Mouse (Mus musculus) forebrain, embryonic 14.5 days (tissue): ENCODE data around the gene Trim80. TPM values are rescaled to one million over a fixed set of nuclear protein-coding genes. Genes with fewer than 3 reads are reported as not detected.

ENCODE experiments used
- ATAC-seq: fragments of 200-750 bp; cut with Nextera tagmentation; 2 replicates; pipeline ENCODE4 v1.8.0; 2017; ENCODE audit warnings: mild to moderate bottlenecking, moderate library complexity
- DNase-seq: peaks from one replicate; pipeline ENCODE4 v3.0.0-alpha.2; 2015; ENCODE audit warnings: low spot score
- H3K27ac ChIP-seq: fragments of 300-500 bp; sonication (generic); 2 replicates; pipeline ENCODE4 v1.5.1; 2014; ENCODE audit warnings: low read depth, mild to moderate bottlenecking, control low read depth, low read length, moderate library complexity
- H3K27me3 ChIP-seq: fragments of 300-500 bp; sonication (generic); replicated peaks from 2 replicates; pipeline ENCODE4 v1.6.1; 2014; ENCODE audit warnings: low read length, control low read depth, mixed read lengths; ENCODE audit not compliant: control insufficient read depth, insufficient read depth
- H3K36me3 ChIP-seq: fragments of 300-500 bp; sonication (generic); 2 replicates; pipeline ENCODE4 v1.6.1; 2014; ENCODE audit warnings: low read length, control low read depth; ENCODE audit not compliant: control insufficient read depth, insufficient read depth
- H3K4me1 ChIP-seq: fragments of 300-500 bp; sonication (generic); 2 replicates; pipeline ENCODE4 v1.6.1; 2014; ENCODE audit warnings: antibody characterized with exemption, low read length, control low read depth; ENCODE audit not compliant: control insufficient read depth, insufficient read depth
- H3K4me2 ChIP-seq: fragments of 300-500 bp; sonication (generic); 2 replicates; pipeline ENCODE4 v1.6.1; 2014; ENCODE audit warnings: mild to moderate bottlenecking, control low read depth, low read length
- H3K4me3 ChIP-seq: fragments of 300-500 bp; sonication (generic); 2 replicates; pipeline ENCODE4 v1.5.1; 2014; ENCODE audit warnings: low read depth, low read length, control low read depth
- H3K9ac ChIP-seq: fragments of 300-500 bp; sonication (generic); 2 replicates; pipeline ENCODE4 v1.6.1; 2014; ENCODE audit warnings: mild to moderate bottlenecking, low read length, control low read depth, moderate library complexity
- H3K9me3 ChIP-seq: fragments of 300-500 bp; sonication (generic); replicated peaks from 2 replicates; pipeline ENCODE4 v1.6.1; 2016; ENCODE audit warnings: low read length, control low read depth, mixed read lengths; ENCODE audit not compliant: control insufficient read depth
- WGBS: fragments of 180-500 bp; shearing (Covaris S2); extraction: QIAGEN DNeasy Blood & Tissue Kit; methylation state at CpG from one replicate; pipeline ENCODE4 v1.1.7; 2014; 5-methylcytosine and 5-hydroxymethylcytosine counted together
- polyA plus RNA-seq: library from polyadenylated mRNA; unstranded; fragments of >200 nt; fragmentation: Nextera tagmentation; extraction: Ambion mirVana; gene quantifications from 2 replicates; pipeline ENCODE4 v1.2.1, GENCODE M21; 2014

The Trim80 gene
- polyA plus RNA-seq, 1 experiment from 2014 or later: not detected

DNA sequence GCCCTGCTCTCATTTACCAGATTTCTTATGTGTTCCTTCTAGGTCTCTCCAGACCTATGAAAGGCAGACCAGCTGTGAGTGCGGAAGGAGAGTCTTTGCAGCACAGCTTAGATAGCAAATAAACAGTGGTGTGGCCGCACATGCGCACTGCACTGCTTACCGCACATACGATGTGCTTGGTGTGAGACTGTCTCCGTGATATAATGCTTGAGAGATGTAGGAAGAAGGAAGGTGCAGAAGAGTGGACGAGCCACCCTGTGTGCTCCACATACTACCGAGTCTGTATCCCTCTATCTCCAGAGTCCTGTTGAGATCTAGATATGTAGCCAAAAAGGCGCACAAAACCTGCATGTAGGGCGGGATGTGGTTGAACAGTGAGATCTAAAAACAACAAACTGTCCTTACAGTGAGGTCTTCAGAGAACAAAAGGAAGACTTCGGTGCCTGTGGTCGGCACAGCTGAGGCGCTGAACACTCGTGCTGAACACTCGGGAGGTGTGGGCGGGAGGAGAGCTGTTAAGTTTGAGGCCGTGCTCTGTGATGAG lies 33.4 kb upstream of the Trim80 start:
- no peak for ATAC-seq

GRCm38 (mm10) chr11:115408266-115408920 lies 32.0 kb upstream of the Trim80 start:
- Histone ChIP-seq H3K9me3 (no peaks in the 10 kb centered on the region), H3K4me1 (peaks cover 38% of the 10 kb centered on the region), H3K4me3 (no peak overlapping the region), H3K36me3 (peaks cover 44% of the 10 kb centered on the region), H3K9ac (0 out of 2 replicates have a peak overlapping the region, but pooled peaks have one; percentile 47), H3K4me2 (no peak overlapping the region), H3K27me3 (no peaks in the 10 kb centered on the region), H3K27ac (peak overlapping the region; percentile 74)
- no peak for DNase-seq
- no peak for ATAC-seq
- 64% methylated on average over 6 of the region's 6 CpGs for WGBS

More for the DNA sequence above, 33.4 kb upstream of the Trim80 start:
- no peak overlapping the region for H3K4me3 ChIP-seq
- peaks cover 44% of the 10 kb centered on the region for H3K36me3 ChIP-seq
- H3K9ac ChIP-seq: no peak overlapping the region
- H3K4me2 ChIP-seq: no peak overlapping the region
- H3K4me1 ChIP-seq: peaks cover 42% of the 10 kb centered on the region
- 94% methylated on average over 17 of the region's 17 CpGs for WGBS
- no peak for DNase-seq
- no peak overlapping the region for H3K27ac ChIP-seq
- H3K9me3 ChIP-seq: no peaks in the 10 kb centered on the region
- no peaks in the 10 kb centered on the region for H3K27me3 ChIP-seq

DNA sequence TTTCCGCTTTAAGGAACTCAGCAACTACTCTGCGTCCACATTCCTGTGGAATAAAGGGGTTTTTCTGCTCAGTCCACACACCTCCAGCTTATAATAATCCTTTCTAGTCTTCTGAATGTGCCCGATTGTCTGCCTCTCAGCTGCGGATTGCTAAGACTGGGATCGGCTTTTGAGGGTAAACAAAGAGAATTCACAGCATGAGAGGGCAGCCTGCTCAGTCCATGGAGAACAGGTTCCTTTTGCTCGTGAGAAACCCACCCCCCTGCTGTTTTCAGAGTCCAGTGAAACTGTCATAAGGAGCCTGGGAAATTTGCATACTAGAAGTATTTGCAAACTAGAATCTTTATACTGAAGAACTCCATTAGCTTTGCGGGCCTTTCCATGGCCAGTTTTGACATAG lies 30.8 kb upstream of the Trim80 start:
- ATAC-seq: 0 out of 2 replicates have a peak, but pooled peaks have one; percentile 6
- peak; percentile 72 for DNase-seq
- WGBS: 4% methylated on average over 7 of the region's 7 CpGs
- H3K27me3 ChIP-seq: no peaks in the 10 kb centered on the region
- peak overlapping the region; percentile 23; the same call in 1 of the 2 replicates for H3K4me2 ChIP-seq
- H3K27ac ChIP-seq: peak overlapping the region; percentile 74
- H3K9ac ChIP-seq: peak overlapping the region; percentile 47
- H3K4me1 ChIP-seq: peaks cover 34% of the 10 kb centered on the region
- H3K36me3 ChIP-seq: peaks cover 44% of the 10 kb centered on the region
- H3K9me3 ChIP-seq: no peaks in the 10 kb centered on the region
- no peak overlapping the region for H3K4me3 ChIP-seq

DNA sequence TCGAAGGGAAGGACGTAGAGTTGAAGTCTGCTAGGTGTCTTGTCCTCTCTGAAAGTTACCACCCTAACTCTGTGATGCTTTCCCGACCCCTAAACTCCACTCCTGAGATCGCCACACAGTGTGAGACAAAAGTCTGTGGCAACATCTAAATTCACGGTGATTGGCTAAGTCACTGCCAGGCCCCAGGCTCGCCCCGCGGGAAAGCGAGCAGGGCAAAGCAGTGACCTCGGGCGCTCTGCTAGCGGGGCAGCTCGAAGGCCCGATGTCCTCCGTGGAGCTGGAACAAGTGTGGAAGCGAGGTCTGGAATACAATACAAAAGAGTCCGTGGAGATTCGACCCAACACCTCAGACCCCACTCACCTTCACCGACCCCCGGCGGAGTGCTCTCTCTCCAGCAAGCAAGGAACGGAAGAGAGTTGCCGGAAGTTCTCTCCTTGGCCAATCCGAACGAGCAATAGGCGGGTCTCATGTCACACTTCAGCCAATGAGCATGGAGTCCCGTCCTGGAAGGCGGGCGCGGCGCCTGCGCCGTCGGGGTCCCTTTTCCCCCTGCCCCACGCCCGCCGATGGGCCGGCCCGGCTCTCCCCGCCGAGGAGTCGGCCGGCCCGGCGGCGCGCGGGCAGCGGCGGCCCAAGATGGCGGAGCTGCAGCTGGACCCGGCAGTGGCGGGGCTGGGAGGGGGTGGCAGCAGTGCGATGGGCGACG lies 20.7 kb upstream of the Trim80 start, which contains the start of the genes Atp5h and Kctd2:
Atp5h (minus strand) TSS at position 432 of the 707 bp plus-strand sequence.
Kctd2 (plus strand) TSS at position 598 of the 707 bp plus-strand sequence.
- under 1% methylated on average over 56 of the region's 56 CpGs for WGBS
- ATAC-seq: peak; percentile 99
- Histone ChIP-seq H3K9ac (peak within 1 kb of the TSS; percentile 95), H3K27ac (peak within 1 kb of the TSS; percentile 78), H3K36me3 (peaks cover 41% of the 10 kb centered on the region), H3K9me3 (no peaks in the 10 kb centered on the region), H3K4me2 (peak within 1 kb of the TSS; percentile 98), H3K27me3 (no peaks in the 10 kb centered on the region), H3K4me1 (peaks cover 20% of the 10 kb centered on the region), H3K4me3 (peak within 1 kb of the TSS; percentile 94)
- peak; percentile 99 for DNase-seq

DNA sequence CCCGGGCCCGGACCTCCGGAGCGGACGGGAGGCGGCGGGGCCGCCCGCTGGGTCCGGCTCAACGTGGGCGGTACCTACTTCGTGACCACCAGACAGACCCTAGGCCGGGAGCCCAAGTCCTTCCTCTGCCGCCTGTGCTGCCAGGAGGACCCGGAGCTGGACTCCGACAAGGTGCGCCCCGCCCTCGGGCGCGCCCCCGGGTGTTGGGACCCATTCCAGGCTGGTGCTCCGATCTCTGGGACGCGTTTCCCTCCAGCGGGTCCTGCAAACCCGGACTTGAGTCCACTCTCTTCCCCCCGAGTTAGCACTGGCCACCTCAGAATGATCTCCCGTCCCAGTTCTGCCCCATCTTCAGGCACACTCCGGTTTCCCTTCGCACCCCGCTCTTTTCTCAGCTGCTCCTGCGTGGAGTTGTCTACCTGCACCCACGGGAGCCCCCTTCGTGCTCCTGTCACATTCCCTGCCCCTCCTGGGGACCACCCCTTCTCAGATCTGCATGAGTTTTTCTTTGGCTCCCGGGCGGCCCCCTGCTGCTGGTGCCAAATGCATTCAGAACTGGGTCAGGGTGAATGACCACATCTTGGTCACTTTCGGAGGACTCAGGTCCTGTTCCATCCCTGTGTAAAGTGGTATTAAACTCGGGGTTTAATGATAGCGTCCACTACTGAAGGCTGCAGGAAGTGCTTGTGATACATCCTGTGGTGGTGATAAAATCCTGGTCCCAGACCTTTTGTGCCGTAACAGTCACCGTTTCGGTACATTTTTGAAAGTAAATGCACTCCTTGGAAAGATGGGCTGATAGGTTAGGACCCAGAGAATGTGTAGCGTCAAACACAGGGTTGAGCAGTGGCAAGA lies 19.8 kb upstream of the Trim80 start:
- Histone ChIP-seq H3K27me3 (no peaks in the 10 kb centered on the region), H3K9me3 (no peaks in the 10 kb centered on the region), H3K36me3 (peaks cover 41% of the 10 kb centered on the region), H3K4me3 (peak overlapping the region; percentile 94), H3K4me1 (peaks cover 20% of the 10 kb centered on the region), H3K9ac (peak overlapping the region; percentile 95), H3K4me2 (peak overlapping the region; percentile 98), H3K27ac (peak overlapping the region; percentile 78)
- peak; percentile 68 for ATAC-seq
- peak; percentile 59 for DNase-seq
- WGBS: 4% methylated on average over 37 of the region's 45 CpGs

DNA sequence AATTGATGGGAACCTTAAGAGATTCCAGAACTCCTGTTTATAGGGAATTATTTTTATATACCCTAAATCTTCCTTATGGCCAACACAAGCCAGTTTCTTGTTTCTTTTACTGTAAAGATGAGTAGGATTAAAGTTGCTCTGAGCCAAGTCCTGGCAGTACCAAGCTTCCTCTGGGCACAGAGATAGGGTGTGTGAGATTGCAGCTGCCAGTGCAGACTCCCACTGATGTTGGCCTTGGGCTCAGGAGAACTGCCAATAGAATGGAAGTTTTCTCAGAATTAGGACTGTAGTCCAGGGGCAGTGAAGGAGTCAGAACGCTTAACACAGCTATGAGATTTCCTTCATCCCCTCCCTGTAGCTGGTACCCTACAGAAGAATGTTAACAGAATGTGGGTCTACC lies 19.0 kb upstream of the Trim80 start:
- H3K36me3 ChIP-seq: peaks cover 41% of the 10 kb centered on the region
- no peaks in the 10 kb centered on the region for H3K9me3 ChIP-seq
- H3K4me3 ChIP-seq: peak overlapping the region; percentile 94; the same call in 1 of the 2 replicates
- no peak for ATAC-seq
- peak overlapping the region; percentile 98 for H3K4me2 ChIP-seq
- H3K9ac ChIP-seq: peak overlapping the region; percentile 95
- no peaks in the 10 kb centered on the region for H3K27me3 ChIP-seq
- no peak for DNase-seq
- peaks cover 20% of the 10 kb centered on the region for H3K4me1 ChIP-seq
- 55% methylated on average over 1 of the region's 1 CpGs for WGBS
- H3K27ac ChIP-seq: no peak overlapping the region

DNA sequence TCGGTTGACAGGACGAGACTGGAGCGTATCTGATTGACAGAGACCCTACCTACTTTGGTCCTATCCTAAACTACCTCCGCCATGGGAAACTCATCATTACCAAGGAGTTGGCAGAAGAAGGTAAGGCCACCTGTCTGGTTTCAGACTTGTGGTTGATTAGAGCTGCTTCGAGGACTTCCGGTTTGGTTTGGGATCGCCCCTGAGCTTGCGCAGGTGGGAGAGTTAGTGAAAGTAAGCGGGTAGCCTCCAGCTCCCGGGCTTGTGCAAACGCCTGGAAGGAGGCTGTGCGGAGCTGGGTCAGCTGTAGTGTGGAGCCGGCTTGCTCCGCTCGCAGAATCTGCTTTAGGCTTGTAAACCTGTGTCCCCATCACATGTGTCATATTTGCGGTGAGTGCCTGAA lies 18.4 kb upstream of the Trim80 start:
- Histone ChIP-seq H3K9ac (no peak overlapping the region), H3K9me3 (no peaks in the 10 kb centered on the region), H3K4me1 (peaks cover 20% of the 10 kb centered on the region), H3K36me3 (peaks cover 40% of the 10 kb centered on the region), H3K27ac (no peak overlapping the region), H3K4me3 (no peak overlapping the region), H3K27me3 (no peaks in the 10 kb centered on the region), H3K4me2 (no peak overlapping the region)
- 91% methylated on average over 16 of the region's 16 CpGs for WGBS
- ATAC-seq: no peak
- no peak for DNase-seq

GRCm38 (mm10) chr11:115423091-115423490 lies 17.3 kb upstream of the Trim80 start:
- ATAC-seq (no peak), DNase-seq (no peak)
- Histone ChIP-seq H3K9me3 (no peaks in the 10 kb centered on the region), H3K4me2 (no peak overlapping the region), H3K4me3 (no peak overlapping the region), H3K4me1 (peaks cover 20% of the 10 kb centered on the region), H3K27me3 (no peaks in the 10 kb centered on the region), H3K36me3 (peaks cover 42% of the 10 kb centered on the region), H3K9ac (no peak overlapping the region), H3K27ac (no peak overlapping the region)
- 87% methylated on average over 3 of the region's 3 CpGs for WGBS
